Mouse (Mus musculus): ENCODE measurements around the gene Ddx54. TPM values are rescaled to one million over a fixed set of nuclear protein-coding genes. Genes with fewer than 3 reads are reported as not detected.

Ddx54 gene
- polyA plus RNA-seq, 1 experiment from 2014 or later: 22.9 TPM

DNA sequence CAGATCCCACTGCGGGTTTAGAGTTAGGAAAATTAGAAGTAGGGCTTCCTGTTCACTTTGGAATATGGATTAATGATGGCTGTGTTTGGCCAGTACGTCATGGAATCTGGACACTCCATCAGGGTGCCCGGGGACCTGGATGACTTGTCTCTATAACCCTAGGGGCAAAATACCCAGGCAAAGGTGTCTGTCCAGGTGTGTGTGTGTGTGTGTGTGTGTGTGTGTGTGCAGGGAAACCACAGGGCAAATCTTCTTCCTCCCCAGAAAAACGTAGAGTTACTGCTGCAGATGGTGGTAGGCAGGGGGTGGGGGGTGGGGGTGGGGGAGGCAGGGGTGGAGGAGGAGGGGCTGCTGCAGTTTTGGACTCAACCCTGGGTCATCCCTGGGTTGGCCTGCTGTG is 34.8 kb downstream of the Ddx54 start:
- Histone ChIP-seq H3K4me1 (replicated peaks) (peaks cover 36% of the 10 kb centered on the region), H3K9me3 (replicated peaks) (no peaks in the 10 kb centered on the region), H3K4me3 (replicated peaks) (no peak overlapping the region), H3K9ac (no peak overlapping the region), H3K27ac (no peak overlapping the region), H3K27me3 (peaks cover 77% of the 10 kb centered on the region), H3K36me3 (no peaks in the 10 kb centered on the region), H3K4me2 (no peak overlapping the region)
- no peak for DNase-seq
- ATAC-seq (ENCODE audit: low read depth): no peak
- 47% methylated on average over 4 of the region's 4 CpGs for WGBS (ENCODE audit: insufficient replicate concordance)

DNA sequence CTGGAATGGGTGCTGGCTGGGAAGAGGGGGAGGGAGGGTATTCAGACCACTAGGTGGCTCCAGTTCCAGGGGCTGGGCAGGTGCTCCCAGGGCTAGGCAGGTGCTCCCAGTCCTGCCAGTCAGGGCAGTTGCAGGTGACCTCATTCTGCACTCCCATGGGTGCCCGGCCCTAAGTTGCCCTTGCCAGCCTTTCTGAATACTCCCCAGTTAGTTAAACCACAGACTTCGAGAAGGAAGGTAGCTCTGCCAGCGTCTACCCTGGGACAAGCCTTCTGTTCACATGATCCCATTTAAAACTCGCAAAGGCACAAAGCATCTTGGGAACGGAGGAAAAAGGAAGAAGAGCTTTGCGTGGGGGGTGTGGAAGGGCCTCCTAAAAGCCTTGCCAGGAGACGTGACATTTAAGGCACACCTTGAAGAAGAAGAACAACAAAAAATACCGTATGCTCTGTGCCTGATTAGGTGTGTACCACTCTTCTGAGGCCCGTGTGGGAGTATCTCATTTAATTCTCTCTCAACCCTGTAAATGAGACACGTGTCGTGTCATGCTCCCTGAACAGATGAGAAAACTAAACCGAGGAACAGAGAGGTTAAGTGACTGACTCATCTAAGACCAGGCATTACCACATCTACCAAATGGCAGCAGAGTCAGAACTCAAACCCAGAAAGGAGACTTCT is 35.4 kb downstream of the Ddx54 start:
- no peak for DNase-seq
- Histone ChIP-seq H3K36me3 (no peaks in the 10 kb centered on the region), H3K9ac (no peak overlapping the region), H3K4me1 (replicated peaks) (peaks cover 36% of the 10 kb centered on the region), H3K9me3 (replicated peaks) (no peaks in the 10 kb centered on the region), H3K4me3 (replicated peaks) (peak overlapping the region; percentile 40), H3K4me2 (peak overlapping the region; percentile 65), H3K27ac (no peak overlapping the region), H3K27me3 (peaks cover 77% of the 10 kb centered on the region)
- no peak for ATAC-seq (ENCODE audit: low read depth)
- 16% methylated on average over 12 of the region's 12 CpGs for WGBS (ENCODE audit: insufficient replicate concordance)

DNA sequence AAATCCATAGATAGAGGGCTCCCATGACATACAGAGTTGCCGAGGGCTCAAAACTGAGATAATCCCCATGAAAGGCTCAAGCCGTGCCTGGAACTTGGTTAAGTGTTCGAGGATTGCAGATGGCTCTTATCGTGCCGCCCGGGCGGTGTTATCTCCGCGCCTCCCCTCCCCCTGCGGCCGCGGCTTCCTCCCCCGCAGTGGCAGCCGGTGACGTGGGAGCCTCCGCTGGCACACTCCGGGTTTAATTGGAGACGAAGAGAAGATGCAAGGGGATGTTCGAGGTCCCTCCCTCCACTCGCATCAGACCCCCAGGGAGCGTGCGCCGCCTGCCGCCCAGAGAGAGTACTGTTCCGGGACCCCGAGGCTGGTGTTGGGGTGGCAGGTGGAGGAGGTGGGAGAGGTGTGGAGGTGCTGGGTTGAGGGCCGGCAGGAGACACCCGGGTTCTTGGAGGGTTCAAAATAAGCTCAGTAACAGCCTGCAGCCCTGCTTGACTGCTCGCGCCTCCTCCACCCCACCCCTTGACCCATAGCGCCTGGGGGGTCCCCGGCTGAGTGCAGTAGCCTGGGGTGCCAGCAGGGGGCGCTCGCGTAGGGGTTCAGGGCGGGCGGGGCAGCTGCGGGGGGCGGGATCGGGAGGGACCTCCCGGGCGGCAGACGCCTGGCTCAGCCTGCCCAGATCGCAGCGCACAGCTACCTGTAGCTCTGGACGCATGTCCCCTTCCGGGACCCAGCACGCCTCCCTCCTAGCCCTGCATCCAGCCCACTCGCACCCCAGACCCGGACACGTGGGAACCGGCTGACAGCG is 36.2 kb downstream of the Ddx54 start, which contains the start of gene Rasal1:
Gene Rasal1, plus strand, starts transcription at position 244 of the 805 bp plus-strand sequence.
- Histone ChIP-seq H3K4me3 (replicated peaks) (peak within 1 kb of the TSS; percentile 40), H3K27me3 (peaks cover 69% of the 10 kb centered on the region), H3K9ac (no peak within 1 kb of the TSS), H3K4me1 (replicated peaks) (peaks cover 34% of the 10 kb centered on the region), H3K27ac (no peak within 1 kb of the TSS), H3K36me3 (no peaks in the 10 kb centered on the region), H3K9me3 (replicated peaks) (no peaks in the 10 kb centered on the region), H3K4me2 (peak within 1 kb of the TSS; percentile 65)
- DNase-seq (peak; percentile 65), ATAC-seq (ENCODE audit: low read depth) (peak; percentile 71)
- 1% methylated on average over 49 of the region's 53 CpGs for WGBS (ENCODE audit: insufficient replicate concordance)

DNA sequence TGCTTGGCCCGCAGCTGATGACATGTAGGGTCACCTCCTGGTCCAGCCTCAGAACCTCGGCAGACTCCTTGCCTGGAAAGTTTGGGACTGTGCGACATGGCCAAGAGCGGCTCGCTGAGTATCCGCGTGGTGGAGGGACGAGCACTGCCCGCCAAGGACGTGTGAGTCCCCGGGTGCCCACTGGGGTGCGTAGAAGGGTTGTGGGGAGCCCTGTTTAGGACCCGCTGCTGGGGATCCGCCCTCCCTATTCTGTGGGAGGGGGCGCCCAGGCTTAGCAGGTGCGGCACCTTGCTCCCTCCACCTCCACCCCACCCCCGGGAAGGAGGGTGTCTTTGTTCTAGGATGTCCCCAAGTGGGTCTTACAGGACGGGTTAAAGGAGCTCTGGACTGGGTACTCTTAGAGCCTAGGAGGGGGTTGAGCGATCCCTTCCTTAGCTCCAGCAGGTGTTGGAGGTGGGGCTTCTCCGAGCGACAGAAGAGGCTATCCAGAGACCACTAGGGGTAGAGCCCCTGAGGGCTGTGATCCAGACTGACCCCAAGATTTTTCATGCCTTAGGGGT is 36.9 kb downstream of the Ddx54 start:
- Histone ChIP-seq H3K4me1 (replicated peaks) (peaks cover 32% of the 10 kb centered on the region), H3K36me3 (no peaks in the 10 kb centered on the region), H3K9me3 (replicated peaks) (no peaks in the 10 kb centered on the region), H3K4me3 (replicated peaks) (peak overlapping the region; percentile 40), H3K4me2 (peak overlapping the region; percentile 65), H3K27me3 (peaks cover 63% of the 10 kb centered on the region), H3K27ac (no peak overlapping the region), H3K9ac (no peak overlapping the region)
- peak; percentile 18 for DNase-seq
- 0 out of 2 replicates have a peak, but pooled peaks have one; percentile 32 for ATAC-seq (ENCODE audit: low read depth)
- WGBS (ENCODE audit: insufficient replicate concordance): 5% methylated on average over 21 of the region's 21 CpGs

DNA sequence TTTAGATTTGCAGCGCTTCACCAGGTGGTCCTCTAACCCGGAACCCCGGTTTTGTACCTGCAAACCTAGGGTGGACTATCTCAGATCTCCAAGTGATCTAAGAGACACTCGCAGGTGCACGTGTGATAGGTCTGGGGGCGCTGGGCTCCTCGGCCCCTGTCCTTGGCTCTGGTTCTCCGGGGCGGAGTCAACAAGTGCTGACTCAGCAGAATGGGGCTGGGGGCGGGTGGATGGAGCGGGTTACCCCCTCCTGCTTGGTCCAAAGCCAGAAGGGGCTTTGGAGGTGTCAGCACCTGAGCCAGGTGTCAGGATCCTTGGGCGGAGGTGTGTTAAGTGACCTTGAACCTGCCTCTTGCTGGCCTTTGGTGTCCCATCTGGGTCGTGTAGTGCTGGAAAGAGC is 37.4 kb downstream of the Ddx54 start:
- no peak overlapping the region for H3K9ac ChIP-seq
- H3K36me3 ChIP-seq: no peaks in the 10 kb centered on the region
- peaks cover 32% of the 10 kb centered on the region for H3K4me1 ChIP-seq (replicated peaks)
- H3K27me3 ChIP-seq: peaks cover 67% of the 10 kb centered on the region
- no peaks in the 10 kb centered on the region for H3K9me3 ChIP-seq (replicated peaks)
- DNase-seq (no peak), ATAC-seq (ENCODE audit: low read depth) (no peak)
- H3K27ac ChIP-seq: no peak overlapping the region
- no peak overlapping the region for H3K4me2 ChIP-seq
- WGBS (ENCODE audit: insufficient replicate concordance): 20% methylated on average over 13 of the region's 13 CpGs
- no peak overlapping the region for H3K4me3 ChIP-seq (replicated peaks)

DNA sequence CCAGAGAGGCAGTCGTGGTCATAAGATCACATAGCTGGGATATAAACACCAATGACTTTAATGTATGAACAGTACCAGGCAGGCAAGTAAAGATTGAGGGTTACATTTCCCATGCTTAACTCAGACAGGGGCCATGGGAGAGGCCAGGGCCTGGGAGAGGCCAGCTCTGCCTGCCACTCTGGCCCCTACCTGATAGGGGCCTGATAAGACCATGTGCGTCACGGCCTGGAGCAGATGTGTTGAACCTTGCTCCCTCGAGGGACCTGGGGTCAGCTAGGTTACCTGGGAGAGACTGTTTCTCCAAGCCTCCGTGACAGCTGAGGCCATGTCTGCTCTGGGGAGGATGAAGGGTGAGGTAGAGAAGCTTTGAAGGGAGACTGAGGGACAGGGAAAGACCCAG is 38.7 kb downstream of the Ddx54 start:
- H3K36me3 ChIP-seq: no peaks in the 10 kb centered on the region
- no peak for DNase-seq
- peaks cover 32% of the 10 kb centered on the region for H3K4me1 ChIP-seq (replicated peaks)
- no peak overlapping the region for H3K4me2 ChIP-seq
- no peak for ATAC-seq (ENCODE audit: low read depth)
- no peak overlapping the region for H3K9ac ChIP-seq
- WGBS (ENCODE audit: insufficient replicate concordance): 35% methylated on average over 5 of the region's 5 CpGs
- H3K27me3 ChIP-seq: peaks cover 69% of the 10 kb centered on the region
- no peak overlapping the region for H3K27ac ChIP-seq
- no peaks in the 10 kb centered on the region for H3K9me3 ChIP-seq (replicated peaks)
- no peak overlapping the region for H3K4me3 ChIP-seq (replicated peaks)

DNA sequence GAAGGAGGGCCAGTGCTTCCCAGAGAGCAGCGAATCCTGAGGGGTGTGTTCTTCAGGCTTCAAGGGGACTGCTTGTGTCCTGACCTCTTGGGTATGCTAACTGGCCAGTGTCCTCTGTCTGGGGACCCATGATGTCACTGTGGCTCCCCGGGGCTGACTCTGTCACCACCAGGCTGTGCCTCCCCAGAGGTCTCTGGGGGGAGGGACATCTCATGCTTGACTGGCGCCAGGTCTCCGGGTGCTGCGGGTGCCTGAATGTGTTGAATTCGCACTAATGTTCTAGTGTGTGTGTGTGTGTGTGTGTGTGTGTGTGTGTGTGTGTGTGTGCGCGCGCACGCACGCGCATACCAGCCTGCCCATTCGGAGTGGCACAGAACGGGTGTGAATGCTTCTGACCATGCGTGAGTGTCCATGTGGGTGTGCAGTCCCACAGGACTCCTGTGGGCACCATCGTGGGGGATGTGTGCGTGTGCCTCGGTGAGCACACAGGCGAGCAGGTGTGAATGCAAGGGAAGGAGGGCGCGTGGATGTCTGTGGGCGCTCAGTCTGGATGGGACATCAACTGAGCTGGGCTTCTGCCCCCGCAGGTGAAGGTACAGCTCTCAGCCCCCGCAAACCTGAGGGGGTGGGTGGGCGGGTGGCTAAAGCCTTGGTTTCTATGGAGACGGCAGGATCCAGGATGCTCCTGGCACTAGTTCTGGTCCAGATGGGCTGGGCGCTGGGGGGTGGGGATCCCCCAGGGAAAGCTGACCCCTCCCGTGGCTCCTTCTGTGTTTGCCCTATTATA is 40.6 kb downstream of the Ddx54 start:
- ATAC-seq (ENCODE audit: low read depth): no peak
- Histone ChIP-seq H3K4me3 (replicated peaks) (no peak overlapping the region), H3K9me3 (replicated peaks) (no peaks in the 10 kb centered on the region), H3K27ac (no peak overlapping the region), H3K27me3 (peaks cover 59% of the 10 kb centered on the region), H3K9ac (no peak overlapping the region), H3K4me2 (no peak overlapping the region), H3K36me3 (no peaks in the 10 kb centered on the region), H3K4me1 (replicated peaks) (peaks cover 28% of the 10 kb centered on the region)
- DNase-seq: no peak
- WGBS (ENCODE audit: insufficient replicate concordance): 72% methylated on average over 28 of the region's 28 CpGs

DNA sequence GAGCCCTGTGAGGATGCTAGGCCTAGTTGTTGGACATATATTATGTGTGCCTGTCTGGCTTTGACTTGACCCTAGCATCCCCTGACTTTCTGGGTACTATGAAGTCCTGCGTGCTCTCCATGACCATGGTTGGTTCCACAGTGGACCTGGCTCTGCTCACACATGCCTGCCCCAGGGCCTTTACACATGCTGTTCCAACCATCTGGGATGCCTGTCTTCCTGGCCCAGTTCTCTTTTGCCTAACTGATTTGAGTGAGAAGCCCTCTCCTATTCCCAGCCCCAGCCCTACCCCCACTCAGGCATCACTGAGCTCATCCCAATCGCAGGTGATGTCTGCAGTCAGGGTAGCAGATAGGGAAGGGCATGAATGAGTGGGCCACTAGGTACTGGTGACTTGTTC is 41.3 kb downstream of the Ddx54 start:
- Histone ChIP-seq H3K27ac (no peak overlapping the region), H3K9ac (no peak overlapping the region), H3K4me1 (replicated peaks) (peaks cover 20% of the 10 kb centered on the region), H3K4me2 (no peak overlapping the region), H3K36me3 (no peaks in the 10 kb centered on the region), H3K4me3 (replicated peaks) (no peak overlapping the region), H3K9me3 (replicated peaks) (no peaks in the 10 kb centered on the region), H3K27me3 (peaks cover 54% of the 10 kb centered on the region)
- 84% methylated on average over 2 of the region's 2 CpGs for WGBS (ENCODE audit: insufficient replicate concordance)
- no peak for ATAC-seq (ENCODE audit: low read depth)
- no peak for DNase-seq

DNA sequence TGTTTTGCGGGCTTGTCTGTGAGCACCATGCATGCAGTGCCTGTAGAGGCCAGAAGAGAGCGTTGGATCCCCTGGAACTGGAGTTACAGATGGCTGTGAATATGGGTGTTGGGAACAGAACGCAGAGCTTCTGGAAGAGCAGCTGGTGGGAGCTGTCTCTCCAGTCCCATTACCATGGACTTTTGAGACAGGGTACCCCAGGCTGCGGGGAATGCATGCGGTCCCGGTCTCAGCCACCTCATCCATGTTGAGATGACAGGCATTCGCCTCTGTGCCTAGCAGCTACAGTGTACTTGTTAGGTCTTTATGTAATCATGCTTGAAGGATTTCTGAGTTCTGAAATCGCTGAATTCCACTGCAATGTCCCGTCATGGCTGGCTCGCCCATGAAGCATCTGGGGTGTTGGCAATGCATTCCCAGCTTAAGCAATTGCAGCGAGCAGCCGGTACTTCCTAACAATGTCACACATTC is 43.8 kb downstream of the Ddx54 start:
- Histone ChIP-seq H3K9me3 (replicated peaks) (no peaks in the 10 kb centered on the region), H3K9ac (no peak overlapping the region), H3K27me3 (peaks cover 38% of the 10 kb centered on the region), H3K4me1 (replicated peaks) (peaks cover 3% of the 10 kb centered on the region), H3K27ac (no peak overlapping the region), H3K4me2 (no peak overlapping the region), H3K36me3 (no peaks in the 10 kb centered on the region), H3K4me3 (replicated peaks) (no peak overlapping the region)
- no peak for ATAC-seq (ENCODE audit: low read depth)
- DNase-seq: no peak
- WGBS (ENCODE audit: insufficient replicate concordance): 67% methylated on average over 12 of the region's 12 CpGs

DNA sequence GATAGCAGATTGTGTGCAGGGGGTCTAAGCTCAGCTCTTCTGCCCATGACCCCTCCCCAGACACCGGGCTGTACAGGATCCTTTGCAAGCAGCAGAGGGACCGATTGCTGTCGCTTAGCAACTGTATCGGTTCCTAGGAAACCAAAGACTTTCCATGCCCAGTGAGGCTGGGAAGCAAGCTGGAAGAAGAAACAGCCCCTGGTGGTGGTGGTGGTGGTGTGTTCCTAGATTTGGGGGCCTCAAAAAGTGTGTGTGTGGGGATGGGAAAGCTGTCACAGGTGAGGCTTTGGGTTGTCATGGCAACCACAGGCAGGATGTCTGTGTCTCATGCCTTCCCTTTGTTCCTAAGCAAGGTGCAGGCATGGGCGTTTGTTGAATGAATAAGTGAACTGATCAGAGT is 48.3 kb downstream of the Ddx54 start:
- no peak overlapping the region for H3K9ac ChIP-seq
- no peak for ATAC-seq (ENCODE audit: low read depth)
- WGBS (ENCODE audit: insufficient replicate concordance): 51% methylated on average over 5 of the region's 5 CpGs

DNA sequence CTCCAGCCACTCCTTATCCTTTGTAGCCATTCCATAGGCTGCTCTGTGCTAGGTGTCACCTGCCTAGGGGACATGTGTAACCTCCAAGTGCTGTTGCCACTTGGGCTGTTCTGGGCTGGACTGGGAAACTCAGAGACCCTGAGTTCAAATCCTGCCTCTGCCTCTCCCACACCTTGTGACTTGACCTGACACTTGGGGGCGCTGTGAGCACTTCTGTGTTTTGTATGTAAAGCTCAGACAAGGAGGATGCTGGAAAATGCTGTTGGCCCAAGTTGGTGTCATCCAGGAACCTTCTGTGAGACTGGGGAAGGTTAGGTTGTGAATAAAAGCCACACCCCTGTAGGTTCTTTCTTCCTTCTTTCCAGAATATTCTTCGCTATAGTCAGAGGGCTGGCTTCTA is 52.3 kb downstream of the Ddx54 start:
- Histone ChIP-seq H3K9ac (no peak overlapping the region), H3K36me3 (no peaks in the 10 kb centered on the region), H3K27ac (no peak overlapping the region), H3K9me3 (replicated peaks) (no peaks in the 10 kb centered on the region), H3K4me3 (replicated peaks) (no peak overlapping the region), H3K27me3 (peaks cover 18% of the 10 kb centered on the region), H3K4me2 (no peak overlapping the region), H3K4me1 (replicated peaks) (no peaks in the 10 kb centered on the region)
- DNase-seq: no peak
- ATAC-seq (ENCODE audit: low read depth): no peak
- WGBS (ENCODE audit: insufficient replicate concordance): 46% methylated on average over 2 of the region's 2 CpGs

More for the DNA sequence above, 48.3 kb downstream of the Ddx54 start:
- H3K9me3 ChIP-seq (replicated peaks): no peaks in the 10 kb centered on the region
- H3K4me1 ChIP-seq (replicated peaks): no peaks in the 10 kb centered on the region
- H3K27ac ChIP-seq: no peak overlapping the region
- H3K36me3 ChIP-seq: no peaks in the 10 kb centered on the region
- H3K4me3 ChIP-seq (replicated peaks): no peak overlapping the region
- DNase-seq: no peak
- no peak overlapping the region for H3K4me2 ChIP-seq
- peaks cover 25% of the 10 kb centered on the region; the same call in 1 of the 2 replicates for H3K27me3 ChIP-seq
